Mouse (Mus musculus) hematopoietic stem cell, adult 5-6 weeks (primary cell): ENCODE measurements around the gene Olfr168. TPM values are rescaled to one million over a fixed set of nuclear protein-coding genes. Genes with fewer than 3 reads are reported as not detected.
"Not testable (repeated sequence)": the region's sequence is repeated elsewhere in the genome, so short reads cannot be mapped to it uniquely, and the experiment has no call there.

Experiments
- ATAC-seq, 2 experiments: fragments of 125-278 bp in 1 of 2; replicated peaks in 1 of 2; 2 replicates each; pipeline ENCODE4 v1.8.0; 2016 to 2017; ENCODE audit warnings: inconsistent platforms in 2 of 2, mild to moderate bottlenecking in 2 of 2, moderate number of reproducible peaks in 2 of 2, low read depth in 1 of 2, moderate TSS enrichment in 1 of 2; ENCODE audit not compliant: low FRiP score in 2 of 2, poor library complexity in 2 of 2, severe bottlenecking in 2 of 2, insufficient read depth in 1 of 2, low TSS enrichment in 1 of 2
- total RNA-seq: library from RNA; stranded (forward); fragments of 172-1452, 232-1000 nt; gene quantifications from 2 replicates; pipeline ENCODE4 v1.2.3, GENCODE M21; 2017

The Olfr168 gene
- total RNA-seq = not detected in 2 replicates

- no peak for ATAC-seq
Measured at GRCm38 (mm10) chr16:19535455-19535854, at the start of gene Olfr168. Gene Olfr168, minus strand, starts transcription at chr16:19535555.

DNA sequence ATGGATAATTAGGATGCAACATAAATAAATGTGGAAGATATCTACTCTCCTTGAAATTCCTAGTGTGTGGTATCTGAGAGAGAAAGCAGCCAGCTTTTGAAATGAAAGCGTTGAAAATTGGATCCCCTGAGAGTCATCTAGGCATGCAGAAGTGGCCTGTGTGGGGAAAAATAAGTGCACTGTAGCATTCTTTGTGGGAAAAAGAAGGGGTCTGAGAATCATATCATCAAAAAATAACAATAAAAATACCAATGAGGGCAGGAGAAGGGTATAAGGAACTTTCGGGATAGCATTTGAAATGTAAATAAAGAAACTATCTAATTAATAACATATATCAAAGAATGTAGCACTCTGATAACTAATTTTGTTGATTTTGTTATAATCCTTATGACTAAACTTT, 36.4 kb upstream of the Olfr168 start, which contains the start of gene Olfr169:
Olfr169 (minus strand) TSS at position 101 of the 400 bp plus-strand sequence.
- ATAC-seq = not testable (repeated sequence)

- ATAC-seq = not testable (repeated sequence)
Measured at GRCm38 (mm10) chr16:19553429-19553828, 18.1 kb upstream of the Olfr168 start.

GRCm38 (mm10) chr16:19552246-19552645, 16.9 kb upstream of the Olfr168 start:
- ATAC-seq = not testable (repeated sequence)

- no peak for ATAC-seq
Measured at GRCm38 (mm10) chr16:19522166-19522565, 13.2 kb downstream of the Olfr168 start, which contains the start of gene Olfr167. Gene Olfr167, minus strand, starts transcription at chr16:19522266.

- no peak for ATAC-seq
Measured at GRCm38 (mm10) chr16:19483394-19483793, 52.0 kb downstream of the Olfr168 start, which contains the start of gene Olfr166. Gene Olfr166, plus strand, starts transcription at chr16:19483694.

Other genes starting within 250 kb of the Olfr168 start
- gene Olfr164, start 221.5 kb downstream of the Olfr168 start, total RNA-seq = not detected in 2 replicates
- gene Olfr165, start 112.4 kb downstream of the Olfr168 start, total RNA-seq = not detected in 2 replicates
- not detected in 2 replicates for gene Olfr166, start 51.9 kb downstream of the Olfr168 start, total RNA-seq
- gene Olfr167, start 13.3 kb downstream of the Olfr168 start, total RNA-seq = not detected in 2 replicates
- gene Olfr169, start 36.3 kb upstream of the Olfr168 start, total RNA-seq = not detected in 2 replicates
- gene Olfr170, start 76.3 kb upstream of the Olfr168 start, total RNA-seq = not detected in 2 replicates
- gene Olfr171, start 94.4 kb upstream of the Olfr168 start, total RNA-seq = not detected in 2 replicates
- gene Lamp3, start 170.8 kb upstream of the Olfr168 start, total RNA-seq = not detected in 2 replicates
- 45.0 and 49.1 TPM in 2 replicates for gene B3gnt5, start 224.7 kb upstream of the Olfr168 start, total RNA-seq